Mouse (Mus musculus): Measurements from ENCODE around the gene Patl1.

DNA sequence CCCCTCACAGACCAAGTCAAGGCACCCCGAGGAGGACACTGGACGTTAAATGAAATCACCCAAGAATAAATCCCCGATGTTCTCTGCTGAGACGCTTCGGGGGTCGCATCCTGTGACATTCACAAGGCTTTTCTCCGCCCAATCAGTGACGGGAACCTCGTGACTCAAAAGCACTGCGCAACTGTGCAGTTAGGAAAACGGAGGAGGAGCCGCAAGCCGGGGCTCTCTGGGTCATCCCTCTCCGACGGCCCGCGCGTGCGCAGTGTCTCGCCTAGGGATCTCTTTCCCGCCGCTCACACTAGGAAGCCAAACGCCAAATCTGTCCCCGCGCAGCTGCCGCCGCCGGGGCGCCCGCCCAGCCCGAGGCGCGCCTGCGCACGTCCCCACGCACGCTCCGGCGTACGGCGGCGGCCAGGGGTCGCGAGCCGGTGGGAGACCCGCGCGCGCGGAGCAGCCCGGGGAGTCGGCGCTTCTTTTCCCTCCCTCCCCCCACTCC, at the start of gene Patl1:
- TF ChIP-seq CTCF (conservative IDR thresholded peaks at IDR 0.05 in 1 of 2, IDR thresholded peaks at IDR 0.05 in 1 of 2; ENCODE audit: low read depth in 2 of 2, low read length in 2 of 2), result no peak
- TF ChIP-seq EP300 (IDR thresholded peaks at IDR 0.05; ENCODE audit: low read length), result no peak
- TF ChIP-seq MEF2A (IDR thresholded peaks at IDR 0.05; ENCODE audit: borderline replicate concordance, low read depth, low read length), result no peak
- no peak for TF ChIP-seq KAT2A (IDR thresholded peaks at IDR 0.05; ENCODE audit: insufficient replicate concordance, low read length)

Measured in CH12.LX (cell line).